Mouse (Mus musculus): ENCODE results near the gene Ccdc188.

GRCm38 (mm10) chr16:18265024-18265423 is 47.3 kb downstream of the Ccdc188 start:
- TF ChIP-seq CTCF (IDR thresholded peaks at IDR 0.05; ENCODE audit: low read depth) (no peak), EP300 (IDR thresholded peaks at IDR 0.05; ENCODE audit: low read depth) (no peak)

All from liver, postnatal 0 days (tissue).